9 mouse cellular contexts compared by ENCODE assay signal in genomic region chr6:114901921-114902320, GRCm38 (mm10).
DNase-seq lines count a peak whose midpoint lies in the region; ATAC-seq lines count a peak whose summit lies in the region.
"Had no signal": no experiment of that assay in that cellular context is flagged by ENCODE, and none has a peak within 500 bp of the region (broad histone marks: within the 10 kb centered on the region; RNA-seq: fewer than 3 reads in every experiment).

No protein-coding gene starts in this region.

- H3K36me3 ChIP-seq in liver, embryonic 11.5 days (ENCODE audit: control insufficient read depth, insufficient read depth, low read length) = no peaks in the 10 kb centered on the region; the same call in 1 of the 2 replicates
- H3K36me3 ChIP-seq in forebrain, embryonic 14.5 days (ENCODE audit: control insufficient read depth, insufficient read depth, low read length) = no peaks in the 10 kb centered on the region
- peaks cover 21% of the 10 kb centered on the region for H3K36me3 ChIP-seq in limb, embryonic 13.5 days
- peaks cover 4% of the 10 kb centered on the region; the same call in 1 of the 2 replicates for H3K36me3 ChIP-seq in stomach, embryonic 14.5 days (ENCODE audit: control insufficient read depth, insufficient read depth, low read length)

- WGBS in liver, embryonic 11.5 days = 23% methylated on average over 4 of the region's 4 CpGs
- 21% methylated on average over 4 of the region's 4 CpGs for WGBS in forebrain, embryonic 14.5 days
- WGBS in limb, embryonic 13.5 days = 11% methylated on average over 4 of the region's 4 CpGs
- WGBS in stomach, embryonic 14.5 days = 27% methylated on average over 4 of the region's 4 CpGs

- no peaks in the 10 kb centered on the region for H3K27me3 ChIP-seq in liver, embryonic 11.5 days (replicated peaks; ENCODE audit: control insufficient read depth, insufficient read depth, low read length)
- no peaks in the 10 kb centered on the region for H3K27me3 ChIP-seq in forebrain, embryonic 14.5 days (replicated peaks; ENCODE audit: control insufficient read depth, insufficient read depth, low read length)
- no peaks in the 10 kb centered on the region for H3K27me3 ChIP-seq in limb, embryonic 13.5 days
- no peaks in the 10 kb centered on the region for H3K27me3 ChIP-seq in stomach, embryonic 14.5 days (ENCODE audit: control insufficient read depth, insufficient read depth, low read length)

- ATAC-seq in liver, embryonic 11.5 days (replicated peaks; ENCODE audit: low FRiP score) = peak; percentile 26; the same call in 1 of the 2 replicates
- peak; percentile 18; the same call in 1 of the 2 replicates for ATAC-seq in forebrain, embryonic 14.5 days
- no peak for ATAC-seq in limb, embryonic 13.5 days (ENCODE audit: low FRiP score, low read depth)
- ATAC-seq in stomach, embryonic 14.5 days (ENCODE audit: insufficient number of reproducible peaks, insufficient read depth, low FRiP score, low read depth) = peak; percentile 51; the same call in 1 of the 2 replicates

- H3K4me1 ChIP-seq in liver, embryonic 11.5 days (replicated peaks; ENCODE audit: control insufficient read depth, insufficient read depth, low read length) = peaks cover 74% of the 10 kb centered on the region
- peaks cover 42% of the 10 kb centered on the region for H3K4me1 ChIP-seq in forebrain, embryonic 14.5 days (ENCODE audit: control insufficient read depth, insufficient read depth, low read length)
- H3K4me1 ChIP-seq in limb, embryonic 13.5 days = peaks cover 84% of the 10 kb centered on the region
- H3K4me1 ChIP-seq in stomach, embryonic 14.5 days (ENCODE audit: control insufficient read depth, insufficient read depth, low read length) = peaks cover 48% of the 10 kb centered on the region

- H3K4me2 ChIP-seq in liver, embryonic 11.5 days = peak overlapping the region; percentile 69
- no peak overlapping the region; the same call in 1 of the 2 replicates for H3K4me2 ChIP-seq in forebrain, embryonic 14.5 days (ENCODE audit: low read length)
- H3K4me2 ChIP-seq in limb, embryonic 13.5 days (replicated peaks) = peak overlapping the region; percentile 46
- peak overlapping the region; percentile 22; the same call in 1 of the 2 replicates for H3K4me2 ChIP-seq in stomach, embryonic 14.5 days (replicated peaks; ENCODE audit: low read depth, low read length)

- peak overlapping the region; percentile 28; the same call in 1 of the 2 replicates for H3K4me3 ChIP-seq in liver, embryonic 11.5 days (ENCODE audit: low read depth, low read length)
- no peak overlapping the region for H3K4me3 ChIP-seq in forebrain, embryonic 14.5 days (ENCODE audit: low read depth, low read length)
- no peak overlapping the region; the same call in 1 of the 2 replicates for H3K4me3 ChIP-seq in limb, embryonic 13.5 days
- H3K4me3 ChIP-seq in stomach, embryonic 14.5 days (ENCODE audit: low read depth, low read length) = no peak overlapping the region

- peak overlapping the region; percentile 97 for H3K27ac ChIP-seq in liver, embryonic 11.5 days (ENCODE audit: low read depth, low read length)
- peak overlapping the region; percentile 39 for H3K27ac ChIP-seq in forebrain, embryonic 14.5 days (ENCODE audit: low read depth, low read length)
- H3K27ac ChIP-seq in limb, embryonic 13.5 days = peak overlapping the region; percentile 77
- H3K27ac ChIP-seq in stomach, embryonic 14.5 days (ENCODE audit: low read length) = peak overlapping the region; percentile 44; the same call in 1 of the 2 replicates

- no peaks in the 10 kb centered on the region for H3K9me3 ChIP-seq in liver, embryonic 11.5 days (ENCODE audit: control insufficient read depth, low read length)
- H3K9me3 ChIP-seq in forebrain, embryonic 14.5 days (replicated peaks; ENCODE audit: control insufficient read depth, low read length) = no peaks in the 10 kb centered on the region
- no peaks in the 10 kb centered on the region for H3K9me3 ChIP-seq in limb, embryonic 13.5 days
- no peaks in the 10 kb centered on the region for H3K9me3 ChIP-seq in stomach, embryonic 14.5 days (ENCODE audit: control insufficient read depth, low read depth, low read length)

- no peak for DNase-seq in liver, embryonic 11.5 days (ENCODE audit: low spot score)
- DNase-seq in liver = no peak
- no peak for DNase-seq in forebrain, embryonic 14.5 days (ENCODE audit: low spot score)
- DNase-seq in cerebellum, adult 18-20 months = no peak
- DNase-seq in layer of hippocampus, adult 18-20 months (ENCODE audit: low spot score in 2 of 2) = no peak
- no peak for DNase-seq in natural killer cell, adult 2 months (ENCODE audit: low spot score in 2 of 2)
- DNase-seq: gastrocnemius, postnatal 25 days had no signal

- H3K9ac ChIP-seq in liver, embryonic 11.5 days (ENCODE audit: low read depth, low read length) = peak overlapping the region; percentile 61
- H3K9ac ChIP-seq in forebrain, embryonic 14.5 days (ENCODE audit: low read length) = peak overlapping the region; percentile 52
- peak overlapping the region; percentile 45 for H3K9ac ChIP-seq in limb, embryonic 13.5 days
- H3K9ac ChIP-seq in stomach, embryonic 14.5 days (replicated peaks; ENCODE audit: low read depth, low read length) = no peak overlapping the region

Comparison
In these comparisons a context has a peak if more than half of its experiments do, and no peak if none do; other contexts are left out.
1. H3K27ac ChIP-seq: peak in every context shown above with its lines; median percentile 97 in liver, embryonic 11.5 days; 77 in limb, embryonic 13.5 days; 44 in stomach, embryonic 14.5 days; 39 in forebrain, embryonic 14.5 days.